Mouse (Mus musculus): ENCODE results near the gene Abcc9.

DNA sequence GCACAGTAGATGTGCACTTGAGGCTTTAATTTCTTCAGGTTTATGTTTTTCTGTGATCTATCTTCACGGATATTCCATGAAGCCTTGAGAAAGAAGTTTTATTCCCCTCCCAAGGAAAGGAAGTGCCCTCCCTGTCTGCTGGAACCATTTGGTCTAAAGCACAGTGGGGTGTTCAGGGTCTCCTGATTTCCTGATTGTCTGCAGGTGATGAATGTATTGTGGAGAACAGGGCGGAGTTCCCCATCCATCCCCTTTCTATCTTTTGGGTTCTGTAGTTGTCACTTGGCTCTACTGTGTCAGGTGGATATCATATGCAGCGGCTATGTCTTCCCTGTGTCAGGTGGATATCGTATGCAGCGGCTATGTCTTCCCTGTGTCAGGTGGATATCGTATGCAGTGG is 39.6 kb upstream of the Abcc9 start:
- no peak for TF ChIP-seq CTCF (conservative IDR thresholded peaks at IDR 0.05; ENCODE audit: low read length)
- peak; percentile 81 for TF ChIP-seq NANOG (IDR thresholded peaks at IDR 0.05; ENCODE audit: borderline replicate concordance, low read length)
